Mouse (Mus musculus) embryonic fibroblast, embryonic 13.5 days (primary cell): ENCODE results near the gene Cfap221.

ENCODE experiments used
- CTCF ChIP-seq: IDR thresholded peaks from 2 replicates; pipeline ENCODE4 v1.5.1; 2011; ENCODE audit warnings: mild to moderate bottlenecking, control low read depth, low read length, moderate library complexity, borderline replicate concordance; ENCODE audit not compliant: insufficient read depth
- POLR2A ChIP-seq: IDR thresholded peaks from 2 replicates; pipeline ENCODE4 v1.6.1; 2011; ENCODE audit warnings: low read depth, mild to moderate bottlenecking, control low read depth, low read length, moderate library complexity

GRCm38 (mm10) chr1:119929715-119930114, 67.3 kb downstream of the Cfap221 start:
- TF ChIP-seq CTCF (no peak), POLR2A (no peak)
